Mouse (Mus musculus): Measurements from ENCODE around the gene Pepd.

Pepd gene

DNA sequence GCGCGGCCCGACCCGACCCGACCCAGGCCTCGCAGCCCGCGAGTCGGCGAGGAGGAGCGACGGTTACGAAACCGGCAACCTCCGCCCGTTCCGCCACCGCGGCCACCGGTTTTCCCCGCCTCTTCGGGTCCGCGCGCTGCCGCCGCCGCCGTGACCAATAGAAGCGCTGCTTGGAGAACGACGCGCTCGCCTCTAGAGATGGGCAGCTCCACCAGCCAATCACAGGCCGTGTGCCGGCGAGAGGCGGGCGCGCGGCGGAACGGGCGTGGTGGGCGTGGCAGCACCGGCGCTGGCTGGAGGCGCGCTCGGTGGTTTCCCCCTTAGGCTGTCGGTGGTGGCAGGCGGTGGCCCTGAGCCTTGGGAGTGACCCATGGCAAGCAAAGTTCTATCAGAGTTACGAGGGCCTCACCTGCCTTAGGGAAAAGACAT lies 144.3 kb downstream of the Pepd start, which contains the start of gene Cebpg:
Gene Cebpg (minus strand): TSS at position 138 of the 429 bp plus-strand sequence.
- peak; percentile 98 for DNase-seq (ENCODE audit: low spot score in 2 of 2)

DNA sequence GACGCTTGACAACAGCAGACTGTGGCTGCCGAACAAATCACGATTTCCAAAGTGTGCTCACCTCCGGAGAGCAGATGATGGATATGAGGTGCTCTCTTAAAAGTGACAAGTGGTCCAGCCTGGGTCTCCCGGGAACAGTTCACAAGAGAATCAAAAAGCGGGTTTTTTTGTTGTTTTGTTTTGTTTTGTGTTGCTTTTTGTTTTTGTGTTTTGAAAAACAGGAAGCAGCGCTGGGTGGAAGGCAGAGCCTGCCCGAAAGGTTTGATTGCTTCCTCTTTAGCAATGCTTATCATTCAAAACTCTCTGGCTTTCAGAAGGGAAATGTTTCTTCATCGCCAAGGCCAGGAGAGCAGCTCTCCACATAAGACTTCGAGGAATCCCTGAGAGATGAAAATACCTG lies 144.8 kb downstream of the Pepd start:
- no peak for DNase-seq (ENCODE audit: low spot score in 2 of 2)

GRCm38 (mm10) chr7:35057569-35057968 lies 145.4 kb downstream of the Pepd start:
- DNase-seq (ENCODE audit: low spot score in 2 of 2) = no peak

DNA sequence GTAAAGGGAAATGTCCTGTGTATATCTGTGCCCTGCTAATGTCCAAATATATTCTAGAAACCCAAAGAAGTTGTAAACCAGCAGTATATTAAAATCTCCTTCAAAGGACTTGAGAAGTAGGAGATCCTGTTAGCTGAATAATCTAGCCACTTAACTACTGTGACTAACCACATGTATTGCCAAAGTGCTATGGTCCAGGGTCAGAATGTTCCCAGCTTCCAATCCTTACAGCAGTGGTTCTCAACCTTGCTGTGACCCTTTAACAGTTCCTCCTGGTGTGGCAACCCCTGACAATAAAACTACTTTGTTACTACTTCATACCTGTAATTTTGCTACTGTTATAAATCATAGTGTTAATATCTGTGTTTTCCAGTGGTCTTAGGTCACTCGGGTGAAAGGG lies 146.2 kb downstream of the Pepd start:
- DNase-seq (ENCODE audit: low spot score in 2 of 2) = no peak

- DNase-seq (ENCODE audit: low spot score in 2 of 2) = no peak
Observed at GRCm38 (mm10) chr7:35059467-35059866, 147.3 kb downstream of the Pepd start.

DNA sequence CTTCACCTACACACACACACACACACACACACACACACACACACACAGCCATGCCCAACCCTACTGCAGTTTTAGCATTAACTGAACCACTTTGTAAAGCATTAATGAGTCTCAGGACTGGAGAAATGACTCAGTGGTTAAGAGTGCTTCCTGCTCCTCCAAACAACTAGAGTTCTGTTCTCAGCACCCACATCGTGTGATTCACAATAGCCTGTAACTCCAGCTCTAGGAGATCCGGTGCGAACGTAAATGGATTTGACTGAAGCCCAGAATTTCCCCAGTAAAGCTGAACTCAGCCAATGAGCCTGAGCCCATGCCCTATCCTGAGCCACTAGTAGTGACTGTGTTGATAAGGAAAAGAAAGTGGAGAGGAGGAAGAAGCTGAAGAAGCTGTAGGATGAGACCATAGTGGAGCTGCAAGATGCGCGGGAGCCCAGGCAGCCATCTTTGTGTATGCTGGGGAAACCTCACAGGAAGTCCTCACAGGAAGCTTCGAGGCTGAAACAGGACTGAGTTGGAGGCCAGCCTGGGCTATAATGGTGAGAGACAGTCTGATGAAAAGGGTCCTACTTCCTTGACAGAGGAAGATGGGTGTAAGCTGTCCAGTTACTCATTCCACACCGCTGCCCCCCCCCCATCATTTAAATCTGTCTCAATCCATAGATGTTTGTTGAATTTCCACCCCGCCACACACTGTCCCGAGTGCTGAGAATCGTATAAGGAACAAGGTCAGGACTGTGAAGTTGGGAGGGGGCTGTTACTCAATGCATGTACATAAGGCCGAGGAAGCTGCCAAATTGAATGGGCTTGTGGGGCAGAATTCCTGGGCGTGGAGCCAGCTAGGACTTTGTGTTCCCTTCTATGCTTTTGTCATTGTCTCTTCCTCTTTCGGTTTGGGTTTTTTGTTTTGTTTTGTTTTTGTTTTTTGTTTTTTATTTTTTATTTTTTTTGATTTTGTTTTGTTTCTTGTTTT lies 152.4 kb downstream of the Pepd start:
- no peak for DNase-seq (ENCODE audit: low spot score in 2 of 2)

- DNase-seq (ENCODE audit: low spot score in 2 of 2) = no peak
Observed at GRCm38 (mm10) chr7:35065958-35066357, 153.8 kb downstream of the Pepd start.

- DNase-seq (ENCODE audit: low spot score in 2 of 2) = no peak
Observed at GRCm38 (mm10) chr7:35066640-35067212, 154.5 kb downstream of the Pepd start.

DNA sequence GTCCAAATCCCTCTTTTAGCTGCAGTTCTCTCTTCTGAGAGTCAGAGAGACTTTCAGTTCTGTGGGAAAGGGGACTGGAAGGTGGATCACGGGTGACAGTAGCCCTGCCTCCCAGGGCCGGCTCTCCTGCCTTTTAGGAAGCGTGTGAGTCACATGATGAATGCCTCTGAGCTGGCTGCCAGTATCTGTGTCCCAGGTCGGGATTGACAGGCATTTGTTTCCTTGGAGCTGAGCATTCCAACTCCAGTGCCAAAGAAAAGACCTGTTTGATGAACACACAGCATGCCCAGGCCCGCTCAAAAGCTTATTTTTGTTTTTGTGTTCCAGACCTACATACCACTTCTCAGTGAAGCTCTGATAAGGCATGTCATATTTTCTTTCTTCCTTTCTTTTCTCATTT lies 164.5 kb downstream of the Pepd start:
- no peak for DNase-seq (ENCODE audit: low spot score in 2 of 2)

GRCm38 (mm10) chr7:35080843-35081338 lies 168.7 kb downstream of the Pepd start:
- DNase-seq (ENCODE audit: low spot score in 2 of 2) = no peak

DNA sequence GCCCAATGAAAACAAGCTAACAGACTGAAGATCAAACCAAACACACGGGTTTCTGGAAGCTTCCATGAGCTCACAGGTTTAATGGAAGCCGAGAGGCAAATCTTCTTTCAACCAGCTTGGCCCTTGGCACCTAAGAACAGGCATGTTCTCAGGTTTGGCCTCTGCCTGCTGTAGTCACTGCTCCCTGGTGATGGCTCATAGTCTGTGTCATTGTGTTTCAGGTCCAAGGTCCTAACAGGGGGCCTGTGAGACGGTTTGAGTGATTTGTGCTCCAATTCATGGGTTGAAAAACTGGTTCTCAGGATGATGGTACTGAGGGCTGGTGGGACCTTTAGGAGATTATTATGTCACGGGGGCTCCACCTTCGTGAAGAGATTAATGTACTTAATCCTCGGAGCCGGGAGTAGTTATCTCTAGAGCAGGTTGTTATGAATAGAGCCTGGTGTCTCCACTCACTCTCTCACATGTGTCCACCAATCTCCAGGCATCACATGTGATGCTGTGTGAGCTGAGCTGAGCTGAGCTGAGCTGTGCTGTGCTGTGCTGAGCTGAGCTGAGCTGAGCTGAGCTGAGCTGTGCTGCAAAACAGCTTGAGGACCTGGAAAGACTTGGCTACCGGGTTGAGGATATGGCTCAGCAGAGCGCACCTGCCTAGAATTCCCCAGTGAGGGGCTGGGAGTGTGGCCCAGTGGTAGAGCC lies 169.4 kb downstream of the Pepd start:
- no peak for DNase-seq (ENCODE audit: low spot score in 2 of 2)

DNA sequence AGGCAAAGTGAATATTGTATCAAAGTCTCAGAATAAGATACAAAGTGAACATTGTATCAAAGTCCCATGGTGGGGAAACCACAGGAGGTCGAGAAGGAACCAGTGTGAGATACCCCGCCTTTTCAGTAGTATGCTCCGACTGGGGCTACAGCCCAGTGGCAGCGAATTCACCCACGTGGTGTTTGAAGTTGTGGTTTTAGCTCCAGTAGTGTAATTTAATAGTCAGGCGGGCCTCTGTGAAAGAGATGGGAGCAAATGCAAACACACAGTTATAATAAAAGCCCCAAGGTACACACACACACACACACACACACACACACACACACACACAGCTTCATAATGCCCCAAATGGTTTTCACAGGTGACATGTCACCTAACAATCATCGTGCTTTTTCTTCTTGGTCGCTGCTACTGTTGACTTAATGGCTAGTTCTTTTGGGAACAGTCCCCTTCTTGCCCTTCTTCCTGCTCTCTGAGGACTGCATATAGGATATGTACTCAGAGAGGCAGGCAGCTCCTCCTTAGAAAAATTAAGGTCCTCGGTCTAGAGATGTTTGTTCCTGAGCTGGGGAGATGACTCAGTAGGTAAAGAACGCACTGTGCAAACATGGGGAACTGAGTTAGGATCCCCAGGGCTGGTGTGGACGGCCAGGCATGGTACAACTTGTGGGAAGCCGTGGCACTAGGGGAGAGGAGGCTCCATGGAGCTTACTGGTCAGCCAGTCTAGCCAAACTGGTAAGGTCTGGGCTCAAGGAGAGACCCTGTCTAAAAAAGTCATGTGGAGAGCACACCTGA lies 172.6 kb downstream of the Pepd start:
- no peak for DNase-seq (ENCODE audit: low spot score in 2 of 2)

DNA sequence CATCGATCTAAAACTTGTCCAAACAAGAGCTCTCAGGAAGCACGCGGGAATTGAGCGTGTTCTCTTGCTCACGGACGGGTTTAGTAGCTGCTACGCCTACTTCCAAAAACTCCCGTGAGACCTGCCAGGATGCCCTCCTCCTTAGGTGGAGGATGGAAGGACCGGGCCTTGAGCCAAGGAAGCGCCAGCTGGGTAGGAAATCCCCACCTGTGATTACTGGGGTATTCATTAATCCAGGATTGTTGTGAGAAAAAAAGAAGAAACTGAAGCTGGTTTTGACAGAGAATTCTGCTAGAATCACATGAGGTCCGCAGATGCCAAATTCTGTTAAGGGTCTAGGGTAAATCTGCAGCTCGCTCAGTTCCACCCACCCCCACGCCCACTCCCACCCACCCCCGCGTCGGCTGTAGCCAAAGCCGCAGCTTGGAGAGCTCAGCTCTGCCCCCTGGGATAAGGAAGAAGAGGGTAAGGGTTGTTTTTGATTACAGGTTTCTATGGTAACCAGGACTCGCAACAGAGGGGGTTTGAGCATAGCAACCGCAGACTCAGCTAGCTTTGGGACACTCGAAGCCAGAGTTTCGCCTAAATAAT lies 174.2 kb downstream of the Pepd start:
- peak; percentile 53 to 54 for DNase-seq (ENCODE audit: low spot score in 2 of 2)

DNA sequence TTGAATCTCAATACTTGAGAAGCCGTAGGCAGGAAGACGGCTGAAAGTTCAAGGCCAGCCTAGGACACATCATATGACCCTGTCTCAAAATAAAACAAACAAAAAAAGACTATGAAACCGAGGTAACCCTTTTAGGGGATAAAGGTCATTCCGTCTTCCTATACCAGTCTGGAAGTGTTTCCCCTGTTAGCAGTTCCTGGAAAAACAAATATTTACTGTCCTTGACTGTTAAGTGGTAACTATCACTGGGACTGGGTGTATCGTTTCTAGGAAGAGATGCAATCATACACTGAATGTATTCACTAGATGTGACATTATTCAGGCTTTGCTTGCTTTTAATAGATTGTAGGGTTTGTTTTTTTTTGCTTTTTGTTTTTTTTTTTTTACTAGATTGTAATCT lies 178.4 kb downstream of the Pepd start:
- no peak for DNase-seq (ENCODE audit: low spot score in 2 of 2)

Data from right cerebral cortex, adult 2 months (tissue).